Mouse (Mus musculus) neural tube, embryonic 12.5 days (tissue): ENCODE results near the gene Gm42674. TPM values are rescaled to one million over a fixed set of nuclear protein-coding genes. Genes with fewer than 3 reads are reported as not detected.

Experiments
- ATAC-seq: fragments of 200-750 bp; cut with Nextera tagmentation; 2 replicates; pipeline ENCODE4 v1.8.0; 2017; ENCODE audit warnings: low read depth, mild to moderate bottlenecking, moderate TSS enrichment, moderate library complexity; ENCODE audit not compliant: low FRiP score
- H3K27ac ChIP-seq: fragments of 300-500 bp; sonication (generic); 2 replicates; pipeline ENCODE4 v1.5.1; 2016
- H3K27me3 ChIP-seq: fragments of 300-500 bp; sonication (generic); replicated peaks from 2 replicates; pipeline ENCODE4 v1.6.1; 2016; ENCODE audit warnings: mild to moderate bottlenecking
- H3K36me3 ChIP-seq: fragments of 300-500 bp; sonication (generic); 2 replicates; pipeline ENCODE4 v1.6.1; 2016; ENCODE audit warnings: mild to moderate bottlenecking
- H3K4me1 ChIP-seq: fragments of 300-500 bp; sonication (generic); 2 replicates; pipeline ENCODE4 v1.6.1; 2016
- H3K4me2 ChIP-seq: fragments of 300-500 bp; sonication (generic); replicated peaks from 2 replicates; pipeline ENCODE4 v1.6.1; 2016; ENCODE audit warnings: mild to moderate bottlenecking
- H3K4me3 ChIP-seq: fragments of 300-500 bp; sonication (generic); 2 replicates; pipeline ENCODE4 v1.5.1; 2016
- H3K9ac ChIP-seq: fragments of 300-500 bp; sonication (generic); 2 replicates; pipeline ENCODE4 v1.6.1; 2016; ENCODE audit warnings: mild to moderate bottlenecking
- H3K9me3 ChIP-seq: fragments of 300-500 bp; sonication (generic); 2 replicates; pipeline ENCODE4 v1.6.1; 2016; ENCODE audit warnings: mild to moderate bottlenecking
- WGBS: fragments of 180-500 bp; shearing (Covaris S2); methylation state at CpG from one replicate; pipeline ENCODE4 v1.1.7; 2016; 5-methylcytosine and 5-hydroxymethylcytosine counted together
- polyA plus RNA-seq: library from polyadenylated mRNA; unstranded; fragments of >200 nt; fragmentation: Nextera tagmentation; extraction: Ambion mirVana; gene quantifications from 2 replicates; pipeline ENCODE4 v1.2.1, GENCODE M21; 2016

The Gm42674 gene
- polyA plus RNA-seq, 1 experiment from 2014 or later, result not detected

DNA sequence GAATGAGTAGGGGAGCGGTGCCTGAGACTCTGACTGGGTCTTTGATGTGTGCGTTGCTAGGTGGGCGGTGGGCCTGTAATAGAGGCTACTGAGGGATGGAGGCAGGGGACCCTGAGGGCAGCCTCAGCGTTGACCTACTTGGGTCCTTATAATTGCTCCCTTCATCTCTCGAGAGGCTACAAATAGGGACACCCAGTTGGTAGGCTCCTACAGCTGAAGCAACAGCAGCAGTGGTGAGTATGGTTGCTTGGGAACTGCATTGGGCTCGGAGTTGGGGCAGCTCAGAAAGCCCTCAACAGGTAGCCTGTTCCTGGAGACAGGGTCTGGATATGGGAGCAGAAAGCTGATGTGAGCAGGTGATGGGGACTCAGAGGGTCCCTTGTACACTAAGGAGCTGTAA lies 1.7 kb upstream of the Gm42674 start:
- no peak overlapping the region for H3K27ac ChIP-seq
- H3K9ac ChIP-seq, result no peak overlapping the region
- ATAC-seq, result no peak
- H3K9me3 ChIP-seq, result no peaks in the 10 kb centered on the region
- H3K4me3 ChIP-seq, result no peak overlapping the region
- 0 out of 2 replicates have a peak, but pooled peaks cover 7% of the 10 kb centered on the region for H3K4me1 ChIP-seq
- WGBS, result 82% methylated on average over 6 of the region's 6 CpGs
- no peaks in the 10 kb centered on the region for H3K27me3 ChIP-seq
- H3K36me3 ChIP-seq, result no peaks in the 10 kb centered on the region
- H3K4me2 ChIP-seq, result no peak overlapping the region

DNA sequence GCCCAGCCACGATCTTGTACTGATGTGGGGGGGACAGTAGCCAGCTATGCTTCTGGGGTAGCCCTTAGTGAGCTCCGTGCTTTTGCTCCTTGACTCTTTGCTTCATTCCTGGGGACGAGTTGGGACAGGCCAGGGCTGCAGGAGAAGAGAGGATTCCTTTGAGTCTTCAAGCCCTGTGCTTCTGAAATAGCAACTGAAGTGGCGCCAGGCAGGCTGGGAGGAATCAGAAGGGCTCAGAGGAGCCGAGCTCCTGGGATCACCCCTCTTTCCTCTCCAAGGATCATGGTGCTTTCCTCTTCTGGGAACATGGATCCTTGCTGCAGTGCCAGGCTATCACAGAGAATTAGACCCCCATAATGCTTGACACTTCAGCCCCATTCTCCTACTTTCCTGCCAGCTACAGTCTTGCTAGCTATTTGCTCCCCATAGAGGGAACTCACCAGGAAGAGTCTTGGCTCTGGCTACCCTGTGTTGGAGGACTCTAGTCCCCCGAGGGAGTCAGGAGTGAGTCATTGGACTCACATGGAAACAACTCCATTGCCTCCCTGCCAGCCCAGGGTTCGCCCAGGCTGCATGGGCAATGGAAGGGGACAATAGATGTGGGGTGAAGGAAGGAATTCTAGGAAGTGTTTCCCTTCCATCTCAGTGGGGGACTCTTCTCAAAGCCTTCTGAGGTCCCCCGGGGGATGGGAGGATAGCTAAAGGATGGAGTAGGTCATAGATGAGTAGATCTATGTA lies 1.1 kb upstream of the Gm42674 start:
- Histone ChIP-seq H3K4me2 (no peak overlapping the region), H3K4me3 (no peak overlapping the region), H3K9me3 (no peaks in the 10 kb centered on the region), H3K4me1 (0 out of 2 replicates have a peak, but pooled peaks cover 7% of the 10 kb centered on the region), H3K36me3 (no peaks in the 10 kb centered on the region), H3K27ac (no peak overlapping the region), H3K9ac (no peak overlapping the region), H3K27me3 (no peaks in the 10 kb centered on the region)
- ATAC-seq, result no peak
- WGBS, result 84% methylated on average over 8 of the region's 8 CpGs

DNA sequence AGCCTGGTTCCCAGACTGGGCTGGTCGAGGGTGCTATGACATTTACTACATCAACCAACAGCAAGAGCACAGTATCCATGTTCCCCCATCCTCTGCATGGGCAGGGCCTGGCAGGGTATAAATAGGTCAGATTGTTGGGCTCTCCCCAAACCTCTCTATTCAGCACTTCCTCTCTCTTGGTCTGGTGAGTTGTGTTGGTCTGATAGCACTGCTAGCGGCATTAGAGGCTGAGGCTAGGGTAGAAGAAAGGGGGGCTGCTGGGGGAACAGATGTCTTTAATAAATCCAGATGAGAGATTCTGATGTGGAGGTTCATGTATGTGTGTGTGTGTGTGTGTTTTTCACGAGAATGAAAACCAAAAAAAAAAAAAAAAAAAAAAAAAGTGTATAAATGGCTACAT lies 1.9 kb downstream of the Gm42674 start, which contains the start of gene S100a4:
S100a4 (plus strand) TSS at position 149 of the 400 bp plus-strand sequence.
- no peak within 1 kb of the TSS for H3K4me2 ChIP-seq
- 68% methylated on average over 3 of the region's 3 CpGs for WGBS
- no peak within 1 kb of the TSS for H3K27ac ChIP-seq
- no peak for ATAC-seq
- H3K9ac ChIP-seq, result no peak within 1 kb of the TSS
- H3K4me3 ChIP-seq, result no peak within 1 kb of the TSS
- 0 out of 2 replicates have a peak, but pooled peaks cover 7% of the 10 kb centered on the region for H3K4me1 ChIP-seq
- H3K9me3 ChIP-seq, result no peaks in the 10 kb centered on the region
- H3K27me3 ChIP-seq, result no peaks in the 10 kb centered on the region
- H3K36me3 ChIP-seq, result no peaks in the 10 kb centered on the region

DNA sequence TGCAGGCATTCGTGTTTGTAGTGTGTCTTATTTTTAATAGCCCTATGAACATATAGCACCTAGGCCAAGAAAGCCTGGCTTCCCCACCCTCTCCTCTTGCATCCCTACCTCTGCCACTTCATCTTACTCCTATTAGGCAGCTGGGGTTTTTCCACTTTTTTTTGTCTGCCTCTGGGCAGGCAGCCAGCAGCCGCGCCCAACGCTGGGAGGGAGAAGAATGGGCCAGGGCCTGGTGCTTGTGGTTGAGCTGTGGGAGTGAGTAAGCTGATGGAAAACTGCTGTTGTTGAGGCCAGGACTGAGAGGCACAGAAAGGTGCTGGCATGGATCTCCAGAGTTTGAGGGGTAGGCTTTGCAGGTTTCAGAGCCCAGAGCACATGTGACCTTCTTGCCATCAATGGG lies 2.7 kb downstream of the Gm42674 start:
- ATAC-seq, result no peak
- 79% methylated on average over 4 of the region's 4 CpGs for WGBS

GRCm38 (mm10) chr3:90605049-90605448 lies 3.3 kb downstream of the Gm42674 start:
- Histone ChIP-seq H3K27ac (no peak overlapping the region), H3K4me3 (no peak overlapping the region), H3K9ac (no peak overlapping the region), H3K4me1 (0 out of 2 replicates have a peak, but pooled peaks cover 7% of the 10 kb centered on the region), H3K9me3 (no peaks in the 10 kb centered on the region), H3K36me3 (no peaks in the 10 kb centered on the region), H3K27me3 (no peaks in the 10 kb centered on the region), H3K4me2 (no peak overlapping the region)
- ATAC-seq, result no peak
- 83% methylated on average over 3 of the region's 3 CpGs for WGBS

More for the DNA sequence above, 2.7 kb downstream of the Gm42674 start:
- Histone ChIP-seq H3K4me3 (no peak overlapping the region), H3K9ac (no peak overlapping the region), H3K4me1 (0 out of 2 replicates have a peak, but pooled peaks cover 7% of the 10 kb centered on the region), H3K4me2 (no peak overlapping the region), H3K27me3 (no peaks in the 10 kb centered on the region), H3K9me3 (no peaks in the 10 kb centered on the region), H3K36me3 (no peaks in the 10 kb centered on the region), H3K27ac (no peak overlapping the region)

- Histone ChIP-seq H3K27ac (no peak overlapping the region), H3K27me3 (no peaks in the 10 kb centered on the region), H3K4me1 (0 out of 2 replicates have a peak, but pooled peaks cover 7% of the 10 kb centered on the region), H3K9ac (no peak overlapping the region), H3K4me3 (no peak overlapping the region), H3K9me3 (no peaks in the 10 kb centered on the region), H3K36me3 (no peaks in the 10 kb centered on the region), H3K4me2 (no peak overlapping the region)
- WGBS, result 89% methylated on average over 2 of the region's 2 CpGs
- no peak for ATAC-seq
Observed at GRCm38 (mm10) chr3:90605736-90606135, 4.0 kb downstream of the Gm42674 start.

DNA sequence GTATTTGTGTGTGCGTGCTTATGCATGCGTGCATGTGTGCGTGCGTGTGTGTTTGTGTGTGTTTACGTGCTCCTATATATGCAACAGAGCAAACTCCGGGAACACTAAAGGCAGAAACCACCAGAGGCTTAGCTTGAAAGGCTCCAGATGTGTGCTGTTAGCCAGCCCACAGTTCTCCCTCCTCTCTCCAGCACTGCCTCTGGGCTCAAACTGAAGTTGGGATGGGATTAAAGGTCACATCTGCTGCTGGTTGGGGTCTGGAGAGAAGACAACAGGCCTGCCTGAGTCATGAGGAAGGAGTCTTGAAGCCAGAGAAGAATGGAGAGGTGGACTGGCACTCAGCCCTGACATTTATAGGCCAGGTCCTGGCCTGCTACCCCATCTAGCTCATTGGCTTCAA lies 4.5 kb downstream of the Gm42674 start:
- Histone ChIP-seq H3K9me3 (no peaks in the 10 kb centered on the region), H3K4me1 (0 out of 2 replicates have a peak, but pooled peaks cover 7% of the 10 kb centered on the region), H3K36me3 (no peaks in the 10 kb centered on the region), H3K27ac (no peak overlapping the region), H3K4me3 (no peak overlapping the region), H3K27me3 (no peaks in the 10 kb centered on the region), H3K4me2 (no peak overlapping the region), H3K9ac (no peak overlapping the region)
- 89% methylated on average over 6 of the region's 6 CpGs for WGBS
- ATAC-seq, result no peak

- 86% methylated on average over 3 of the region's 3 CpGs for WGBS
- no peak for ATAC-seq
- H3K4me3 ChIP-seq, result no peak overlapping the region
- H3K4me2 ChIP-seq, result no peak overlapping the region
- no peak overlapping the region for H3K27ac ChIP-seq
- H3K4me1 ChIP-seq, result 0 out of 2 replicates have a peak, but pooled peaks cover 7% of the 10 kb centered on the region
- H3K27me3 ChIP-seq, result no peaks in the 10 kb centered on the region
- H3K9ac ChIP-seq, result no peak overlapping the region
- no peaks in the 10 kb centered on the region for H3K9me3 ChIP-seq
- H3K36me3 ChIP-seq, result no peaks in the 10 kb centered on the region
Observed at GRCm38 (mm10) chr3:90607361-90607760, 5.7 kb downstream of the Gm42674 start.

GRCm38 (mm10) chr3:90608223-90608622 lies 6.5 kb downstream of the Gm42674 start, which contains the start of gene S100a5:
TSS of gene S100a5 (plus strand) at chr3:90608523.
- H3K27me3 ChIP-seq, result peaks cover 3% of the 10 kb centered on the region; the same call in 1 of the 2 replicates
- 71% methylated on average over 3 of the region's 3 CpGs for WGBS
- 0 out of 2 replicates have a peak, but pooled peaks cover 13% of the 10 kb centered on the region for H3K4me1 ChIP-seq
- no peak within 1 kb of the TSS for H3K27ac ChIP-seq
- no peak within 1 kb of the TSS for H3K4me3 ChIP-seq
- no peak within 1 kb of the TSS for H3K4me2 ChIP-seq
- no peak within 1 kb of the TSS for H3K9ac ChIP-seq
- ATAC-seq, result no peak
- H3K9me3 ChIP-seq, result no peaks in the 10 kb centered on the region
- H3K36me3 ChIP-seq, result no peaks in the 10 kb centered on the region

DNA sequence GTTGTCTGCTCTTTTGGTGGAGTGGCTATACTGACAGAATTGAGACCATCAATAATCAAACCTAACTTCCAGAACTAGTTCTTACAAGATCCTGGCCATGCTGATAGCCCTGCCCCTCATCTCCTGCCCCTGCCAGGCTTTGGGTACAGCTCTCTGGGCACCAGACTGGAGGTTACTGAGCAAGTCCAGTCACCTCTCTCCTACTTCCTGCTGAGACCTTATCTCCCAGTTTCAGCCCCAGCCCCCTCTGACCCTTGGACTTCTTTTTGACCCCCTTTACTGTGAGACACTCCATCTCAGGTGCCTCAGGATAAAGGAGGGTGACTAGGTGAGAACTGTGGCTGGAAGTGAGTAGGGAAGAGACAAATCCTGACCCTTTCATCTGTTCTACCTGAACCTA lies 7.4 kb downstream of the Gm42674 start:
- Histone ChIP-seq H3K4me1 (0 out of 2 replicates have a peak, but pooled peaks cover 15% of the 10 kb centered on the region), H3K27ac (no peak overlapping the region), H3K9me3 (no peaks in the 10 kb centered on the region), H3K9ac (no peak overlapping the region), H3K36me3 (no peaks in the 10 kb centered on the region), H3K4me2 (no peak overlapping the region), H3K4me3 (no peak overlapping the region), H3K27me3 (peaks cover 8% of the 10 kb centered on the region; the same call in 1 of the 2 replicates)
- no peak for ATAC-seq

GRCm38 (mm10) chr3:90611494-90611893 lies 9.8 kb downstream of the Gm42674 start:
- WGBS, result 86% methylated on average over 3 of the region's 3 CpGs
- H3K4me2 ChIP-seq, result no peak overlapping the region
- H3K27me3 ChIP-seq, result peaks cover 8% of the 10 kb centered on the region; the same call in 1 of the 2 replicates
- H3K9ac ChIP-seq, result no peak overlapping the region
- H3K4me1 ChIP-seq, result 0 out of 2 replicates have a peak, but pooled peaks cover 9% of the 10 kb centered on the region
- no peak overlapping the region for H3K27ac ChIP-seq
- no peaks in the 10 kb centered on the region for H3K36me3 ChIP-seq
- no peak overlapping the region for H3K4me3 ChIP-seq
- no peaks in the 10 kb centered on the region for H3K9me3 ChIP-seq
- ATAC-seq, result no peak

DNA sequence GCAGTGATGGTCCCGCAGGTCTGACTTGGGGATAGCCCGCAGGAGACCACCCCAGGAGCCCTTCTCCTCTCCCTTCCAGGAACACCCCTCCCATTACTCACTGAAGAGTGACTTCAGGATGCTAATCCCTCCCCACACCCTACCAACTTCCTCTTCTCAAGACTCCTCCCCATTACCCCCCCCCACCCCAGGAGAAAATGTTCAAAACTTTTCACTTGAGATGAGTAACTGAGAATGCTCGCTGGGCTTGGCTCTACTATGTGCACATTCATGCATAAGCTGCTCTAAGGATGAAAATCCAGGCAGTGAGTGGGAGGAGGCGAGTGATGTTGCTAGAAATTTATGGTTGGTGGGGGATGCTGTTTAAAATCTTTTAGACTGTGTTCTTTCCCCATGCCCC lies 10.4 kb downstream of the Gm42674 start:
- H3K36me3 ChIP-seq, result no peaks in the 10 kb centered on the region
- H3K9me3 ChIP-seq, result no peaks in the 10 kb centered on the region
- H3K4me3 ChIP-seq, result no peak overlapping the region
- 64% methylated on average over 4 of the region's 4 CpGs for WGBS
- 0 out of 2 replicates have a peak, but pooled peaks cover 9% of the 10 kb centered on the region for H3K4me1 ChIP-seq
- H3K4me2 ChIP-seq, result no peak overlapping the region
- no peak overlapping the region for H3K27ac ChIP-seq
- peaks cover 8% of the 10 kb centered on the region; the same call in 1 of the 2 replicates for H3K27me3 ChIP-seq
- H3K9ac ChIP-seq, result no peak overlapping the region
- ATAC-seq, result no peak
